Mouse (Mus musculus) lung, postnatal 0 days (tissue): ENCODE measurements around the gene Enam.

Experiments used
- CTCF ChIP-seq: IDR thresholded peaks from 2 replicates; pipeline ENCODE4 v1.5.1; 2016; ENCODE audit warnings: antibody characterized with exemption, mild to moderate bottlenecking
- EP300 ChIP-seq: IDR thresholded peaks from 2 replicates; pipeline ENCODE4 v1.6.1; 2016; ENCODE audit warnings: antibody characterized with exemption, mild to moderate bottlenecking, control low read depth

DNA sequence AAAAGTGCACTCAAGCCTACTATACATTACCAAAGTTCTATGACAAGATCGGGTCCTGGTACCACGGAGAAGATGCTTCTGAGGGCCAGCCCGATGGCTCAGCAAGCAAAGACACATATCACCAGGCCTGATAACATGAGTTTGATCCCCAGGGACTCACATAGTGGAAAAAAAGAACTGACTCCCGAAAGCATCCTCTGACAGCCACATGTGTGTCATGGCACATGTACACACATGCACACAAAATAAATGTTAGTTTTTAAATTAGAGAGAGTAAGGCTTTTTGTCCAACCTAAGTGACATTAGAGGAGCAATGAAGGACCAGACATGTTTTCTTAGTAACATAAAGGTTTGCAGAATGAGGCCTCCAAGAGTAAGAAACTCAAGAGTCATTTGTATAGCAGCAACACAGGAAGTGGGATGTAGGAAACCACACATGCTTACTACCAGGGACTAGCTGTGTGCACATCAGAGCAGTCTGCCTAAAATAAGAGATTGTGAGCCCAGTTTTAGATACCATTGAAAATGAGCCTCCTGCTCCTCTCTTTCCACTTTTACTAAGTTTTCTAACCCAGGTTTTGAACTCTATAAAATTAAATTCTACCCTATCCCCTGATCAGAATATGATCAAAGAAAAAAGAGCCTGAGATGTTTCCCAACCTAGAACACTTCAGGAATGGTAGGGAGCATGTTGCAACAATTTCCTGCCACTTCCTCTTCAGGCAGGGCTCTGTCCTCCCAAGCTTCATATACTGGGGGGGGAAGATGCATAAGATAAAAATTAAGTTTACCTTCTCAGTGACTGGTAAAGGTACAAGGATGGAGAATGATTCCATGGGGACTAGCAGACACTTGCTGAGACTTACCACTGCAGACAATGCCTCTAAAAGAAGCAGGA is 18.7 kb upstream of the Enam start:
- TF ChIP-seq CTCF (no peak), EP300 (no peak)
